Mouse (Mus musculus) inflammation-experienced regulatory T-cells, adult 6 months (primary cell): ENCODE data around the gene Uchl4. TPM values are rescaled to one million over a fixed set of nuclear protein-coding genes. Genes with fewer than 3 reads are reported as not detected.

Source experiments
- ATAC-seq: one replicate; pipeline ENCODE4 v1.8.0; 2017
- polyA plus RNA-seq, 3 experiments: library from polyadenylated mRNA; unstranded; fragments of 100-300 nt; shearing (Covaris generic); gene quantifications; one replicate each; pipeline ENCODE4 v1.2.1; 2017

The Uchl4 gene
- polyA plus RNA-seq, 3 experiments from 2014 or later = 6.5 to 12.9 (median 12.1) TPM

DNA sequence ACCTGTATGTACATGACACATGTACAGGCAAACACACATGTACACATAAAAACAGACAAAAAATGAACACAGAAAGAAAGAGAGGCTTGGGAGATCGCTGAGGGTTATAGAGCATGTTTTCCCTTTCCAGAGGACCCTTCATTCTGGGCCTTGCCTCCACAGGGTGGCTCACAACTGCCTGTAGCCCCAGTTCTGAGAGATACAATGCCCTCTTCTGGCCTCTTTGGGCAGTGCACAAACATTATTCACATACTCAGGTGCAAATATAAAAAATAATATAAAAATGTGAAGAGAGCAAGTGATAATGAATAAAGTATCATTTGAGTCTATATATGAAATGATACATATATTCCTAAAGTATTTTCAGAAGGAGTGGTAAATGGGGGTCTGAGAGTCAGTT is 39.9 kb downstream of the Uchl4 start:
- ATAC-seq = no peak

DNA sequence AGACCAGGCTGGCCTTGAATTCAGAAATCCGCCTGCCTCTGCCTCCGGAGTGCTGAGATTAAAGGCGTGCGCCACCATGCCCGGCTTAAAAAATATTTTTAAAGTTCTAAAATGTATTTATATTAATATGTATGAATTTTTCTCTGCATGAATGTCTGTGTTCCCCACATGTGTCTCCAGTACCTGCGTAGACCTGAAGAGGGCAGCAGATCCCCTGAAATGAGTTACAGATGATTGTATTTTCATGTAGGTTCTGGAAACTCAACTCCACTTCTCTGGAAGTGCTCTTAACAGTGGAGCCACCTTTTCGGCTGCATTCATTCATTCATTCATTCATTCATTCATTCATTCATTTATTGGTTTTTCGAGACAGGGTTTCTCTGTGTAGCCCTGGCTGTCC is 42.7 kb downstream of the Uchl4 start:
- ATAC-seq = no peak

DNA sequence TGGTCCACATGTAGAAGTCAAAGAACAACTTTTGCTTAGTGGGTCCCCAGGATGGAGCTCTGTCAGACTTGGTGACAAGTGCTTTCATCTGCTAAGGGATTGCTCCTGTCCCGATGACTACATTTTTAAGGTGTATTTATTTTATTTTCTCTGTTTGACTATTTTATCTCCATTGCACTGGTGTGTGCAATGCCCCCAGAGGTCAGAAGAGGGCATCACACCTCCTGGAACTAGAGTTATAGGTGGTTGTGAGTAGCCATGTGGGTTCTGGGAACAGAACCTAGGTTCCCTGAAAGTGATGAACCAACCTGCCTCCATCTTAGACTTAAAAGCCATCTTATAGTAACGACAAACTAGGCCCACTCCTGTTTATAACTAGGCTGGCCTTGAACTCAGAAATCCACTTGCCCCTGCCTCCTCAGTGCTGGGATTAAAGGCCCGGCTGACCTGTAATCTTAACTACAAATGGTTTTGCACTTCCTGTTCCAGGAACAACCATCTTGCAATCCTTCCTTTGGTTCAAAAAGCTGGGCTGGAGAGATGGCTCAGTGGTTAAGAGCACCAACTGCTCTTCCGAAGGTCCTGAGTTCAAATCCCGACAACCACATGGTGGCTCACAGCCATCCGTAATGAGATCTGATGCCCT is 43.8 kb downstream of the Uchl4 start:
- ATAC-seq = no peak

DNA sequence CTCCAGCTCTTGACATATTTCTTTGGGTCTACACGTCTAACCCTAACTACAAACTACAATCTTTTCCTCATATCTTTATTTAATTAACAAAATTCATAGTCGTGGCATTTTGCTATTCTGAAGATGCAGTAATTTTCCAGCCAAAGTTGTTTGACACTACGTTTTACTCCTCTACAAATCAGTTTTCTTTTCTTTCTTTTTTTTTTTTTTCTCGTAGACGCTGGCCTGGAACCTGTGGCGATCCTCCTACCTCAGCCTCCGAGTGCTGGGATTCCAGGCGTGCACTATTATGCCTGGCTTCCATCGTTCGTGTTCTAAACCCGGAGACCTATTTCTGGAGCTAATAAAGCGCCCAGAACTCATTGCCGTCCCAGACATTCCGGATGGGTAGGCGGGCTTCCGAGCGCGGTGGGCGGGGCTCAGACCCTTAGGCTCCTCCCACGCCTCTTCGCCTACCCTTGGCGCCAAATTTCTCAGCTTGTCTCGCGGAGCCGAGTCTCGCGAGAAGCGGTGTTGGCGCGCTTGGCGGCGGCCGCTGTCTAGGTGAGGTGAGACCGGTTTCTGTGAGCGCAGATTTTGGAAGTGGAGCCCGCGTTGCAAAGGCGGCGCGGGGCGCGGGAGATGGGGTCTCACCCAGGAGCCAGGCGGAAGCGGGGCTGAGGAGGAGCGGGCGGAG is 46.2 kb downstream of the Uchl4 start, which contains the start of gene Tipin:
Tipin (plus strand) TSS at position 477 of the 676 bp plus-strand sequence.
- peak; percentile 96 for ATAC-seq

DNA sequence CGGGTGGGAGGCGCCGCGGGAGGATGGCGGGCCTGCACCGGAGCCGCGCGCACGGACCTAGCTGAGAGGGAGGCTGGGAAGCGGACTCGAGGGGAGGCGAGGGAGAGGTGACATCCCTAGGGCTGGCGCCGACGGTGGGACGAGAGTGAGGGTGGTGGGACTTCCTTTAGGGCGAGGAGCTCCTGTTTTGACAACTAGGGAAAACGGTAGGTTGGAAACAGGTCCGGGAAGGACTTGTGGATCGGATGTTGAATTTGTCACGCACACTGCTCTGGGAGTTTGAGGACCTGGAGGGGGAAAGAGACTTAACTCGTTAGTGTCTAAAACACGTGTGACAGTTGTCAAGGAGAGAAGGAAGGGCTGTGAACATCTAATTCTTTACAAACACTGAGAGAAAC is 46.8 kb downstream of the Uchl4 start:
- ATAC-seq = no peak

DNA sequence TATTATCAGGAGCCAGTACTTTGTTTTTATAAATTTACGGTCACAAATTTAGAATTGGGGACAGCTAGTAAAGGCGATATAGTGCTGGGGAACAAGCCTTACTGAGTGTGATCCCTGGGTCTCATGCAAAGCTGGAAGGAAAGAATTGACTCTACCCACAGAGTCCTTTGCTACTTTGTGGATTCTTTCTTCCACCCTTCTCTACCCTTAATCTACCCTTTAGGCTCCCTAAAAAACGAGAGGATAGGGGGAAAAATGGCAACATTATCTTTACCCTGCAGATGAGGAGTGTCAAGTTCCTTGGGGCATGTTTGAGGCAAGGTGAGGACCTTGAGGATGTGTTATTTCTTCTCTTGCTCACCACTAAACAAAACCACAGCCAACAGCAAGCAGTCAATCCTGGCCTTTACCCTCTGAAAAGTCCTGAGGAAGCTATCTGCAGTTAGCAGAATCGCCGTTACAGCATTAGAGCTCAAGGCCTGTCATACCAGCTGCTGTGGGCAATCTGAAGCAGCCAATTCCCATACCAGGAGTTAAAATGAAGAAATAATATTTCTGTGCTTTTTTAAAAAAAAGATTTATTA is 47.5 kb downstream of the Uchl4 start:
- no peak for ATAC-seq

Other genes with a start within 250 kb of the Uchl4 start
- gene Smad6, start 213.1 kb upstream of the Uchl4 start, polyA plus RNA-seq = not detected
- not detected for gene Lctl, start 118.1 kb upstream of the Uchl4 start, polyA plus RNA-seq
- gene Zwilch, start 62.1 kb upstream of the Uchl4 start, polyA plus RNA-seq = 10 to 100 TPM in 1 of 3 experiments, 1 to 10 TPM in 2; 4.2 to 12.4 (median 5.0) TPM
- 1,000 to 10,000 TPM; 2,319 to 3,701 (median 3,342) TPM for gene Rpl4, start 61.8 kb upstream of the Uchl4 start, polyA plus RNA-seq
- 10 to 100 TPM; 55.9 to 72.3 (median 57.0) TPM for gene Snapc5, start 55.9 kb upstream of the Uchl4 start, polyA plus RNA-seq
- gene Map2k1, start 18.4 kb downstream of the Uchl4 start, polyA plus RNA-seq = 10 to 100 TPM; 24.0 to 24.2 (median 24.1) TPM
- gene Tipin, start 46.4 kb downstream of the Uchl4 start, polyA plus RNA-seq = 100 to 1,000 TPM in 1 of 3 experiments, 10 to 100 TPM in 2; 52.8 to 148 (median 66.4) TPM
- gene Dis3l, start 106.1 kb downstream of the Uchl4 start, polyA plus RNA-seq = 10 to 100 TPM in 2 of 3 experiments, 1 to 10 TPM in 1; 9.5 to 11.8 (median 11.2) TPM
- under 1 TPM; 0.21 to 0.40 (median 0.32) TPM for gene Megf11, start 150.4 kb downstream of the Uchl4 start, polyA plus RNA-seq